Mouse (Mus musculus) gastrocnemius, postnatal 25 days (tissue): ENCODE measurements around the gene Ppip5k2. TPM values are rescaled to one million over a fixed set of nuclear protein-coding genes. Genes with fewer than 3 reads are reported as not detected.
A peak's percentile ranks its signal among the peaks of the same experiment; 100 is the strongest.
"Not testable (repeated sequence)": the region's sequence is repeated elsewhere in the genome, so short reads cannot be mapped to it uniquely, and the experiment has no call there.

Experiments
- DNase-seq: peaks from one replicate; pipeline ENCODE4 v3.0.0; 2022
- long read RNA-seq, 2 experiments: library from polyadenylated mRNA; stranded (forward); transcript quantifications; one replicate each; pipeline ENCODE4 v2.0.0; 2021
- total RNA-seq, 2 experiments: library from RNA; stranded (reverse); gene quantifications; 1 replicate in 1 of 2; 2 replicates in 1 of 2; pipeline ENCODE4 v1.2.3; 2021

Ppip5k2 gene
- 1 to 10 TPM; 1.8 to 2.6 TPM for total RNA-seq
- long read RNA-seq, experiment 1 = 0 reads
- long read RNA-seq, experiment 2, partial matches to known transcripts = 0 of 3 reads
- long read RNA-seq, experiment 2, other reads (novel, unspliced or antisense) = 3 of 3 reads

DNA sequence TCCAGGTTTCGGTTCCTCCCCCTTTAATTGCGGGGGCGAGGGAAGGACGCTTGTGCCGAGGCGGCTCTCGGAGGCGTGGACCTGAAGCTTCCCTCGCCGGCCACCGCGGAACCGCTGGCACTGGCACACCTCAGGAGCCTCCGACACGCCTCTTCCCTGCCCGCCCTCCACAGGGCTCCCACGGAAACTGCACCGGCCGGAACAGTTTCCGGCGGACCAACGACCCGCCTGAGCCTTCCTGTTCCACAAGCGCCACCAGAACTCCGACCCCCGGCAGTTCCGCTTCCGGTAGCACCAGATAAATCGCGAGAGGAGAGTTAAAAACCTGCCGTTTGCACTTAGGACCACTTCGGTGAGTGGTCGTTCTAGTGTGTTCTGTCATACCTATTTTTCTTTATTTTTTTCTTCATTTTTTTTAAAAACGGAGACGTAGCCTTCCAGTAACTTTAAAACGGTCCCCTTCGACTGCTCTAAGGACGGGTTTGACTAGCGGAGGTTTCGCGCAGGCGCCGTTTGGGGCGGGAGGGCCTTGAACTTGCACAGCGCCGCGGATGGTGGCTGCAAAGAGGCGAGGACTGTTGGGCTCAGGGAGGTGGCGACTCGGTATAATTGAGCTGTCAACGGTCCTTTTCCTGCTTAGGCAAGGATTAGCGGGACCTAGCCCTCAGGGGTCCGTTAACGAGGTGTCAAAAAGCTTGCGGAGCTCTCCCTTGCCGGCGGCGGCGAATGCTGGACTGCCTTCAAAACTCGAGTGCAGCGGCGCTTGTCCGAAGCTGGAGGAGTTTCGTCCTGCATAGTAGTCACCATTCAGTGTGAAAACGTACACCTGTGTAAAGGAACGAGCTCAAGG, at the start of gene Ppip5k2, which contains the start of gene Gin1:
Gene Ppip5k2 (minus strand): TSS at position 508 of the 850 bp plus-strand sequence.
Gene Gin1 (plus strand): TSS at position 269 of the 850 bp plus-strand sequence.
- peak; percentile 92 for DNase-seq

DNA sequence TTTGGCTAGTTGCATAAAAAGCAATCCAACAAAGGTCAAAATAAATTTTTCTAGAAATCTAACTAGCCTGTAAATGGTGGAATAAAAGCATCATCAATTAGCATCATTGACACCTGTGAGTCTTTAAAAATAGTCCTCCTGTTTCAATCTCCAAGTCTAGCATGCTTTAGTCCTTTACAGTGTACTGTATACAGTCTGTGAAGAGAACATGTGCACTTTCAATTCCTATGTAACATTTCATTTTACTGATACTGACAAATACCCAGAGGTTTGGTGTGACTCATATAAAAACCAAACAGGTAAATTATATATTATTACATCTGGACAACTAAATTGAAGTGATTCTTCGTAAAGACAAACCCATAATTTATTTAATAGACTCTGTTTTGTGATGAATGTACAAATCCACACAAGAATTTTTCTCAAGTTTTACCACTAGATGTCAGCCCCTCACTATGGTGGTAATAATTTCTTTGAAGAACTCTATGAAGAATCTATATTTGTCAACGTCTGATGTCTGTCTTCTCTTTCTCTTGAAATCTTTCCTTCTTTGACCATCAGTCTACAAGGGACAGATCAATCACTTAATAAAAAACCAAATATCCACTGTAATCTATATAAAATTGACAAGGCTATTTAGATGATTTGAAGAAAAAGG, 39.2 kb upstream of the Ppip5k2 start:
- DNase-seq = no peak

DNA sequence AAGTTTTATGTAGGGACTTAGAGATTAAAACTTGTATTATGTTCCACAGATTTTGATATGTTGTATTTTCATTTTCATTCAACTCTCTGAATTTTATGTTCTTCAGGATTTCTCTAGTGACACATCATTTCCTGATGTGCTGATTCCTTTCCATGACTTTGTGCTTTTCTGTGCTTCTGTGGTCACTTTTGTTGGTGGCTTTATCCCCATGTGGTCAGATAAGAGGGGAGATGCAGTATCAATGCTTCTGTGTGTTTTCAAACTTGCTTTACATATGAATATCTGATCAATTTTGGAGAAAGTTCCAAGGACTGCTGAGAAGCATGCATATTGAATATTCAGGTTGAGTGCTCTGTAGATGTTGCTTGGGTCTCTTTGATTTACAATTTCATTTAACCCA, 34.3 kb upstream of the Ppip5k2 start:
- DNase-seq = no peak

DNA sequence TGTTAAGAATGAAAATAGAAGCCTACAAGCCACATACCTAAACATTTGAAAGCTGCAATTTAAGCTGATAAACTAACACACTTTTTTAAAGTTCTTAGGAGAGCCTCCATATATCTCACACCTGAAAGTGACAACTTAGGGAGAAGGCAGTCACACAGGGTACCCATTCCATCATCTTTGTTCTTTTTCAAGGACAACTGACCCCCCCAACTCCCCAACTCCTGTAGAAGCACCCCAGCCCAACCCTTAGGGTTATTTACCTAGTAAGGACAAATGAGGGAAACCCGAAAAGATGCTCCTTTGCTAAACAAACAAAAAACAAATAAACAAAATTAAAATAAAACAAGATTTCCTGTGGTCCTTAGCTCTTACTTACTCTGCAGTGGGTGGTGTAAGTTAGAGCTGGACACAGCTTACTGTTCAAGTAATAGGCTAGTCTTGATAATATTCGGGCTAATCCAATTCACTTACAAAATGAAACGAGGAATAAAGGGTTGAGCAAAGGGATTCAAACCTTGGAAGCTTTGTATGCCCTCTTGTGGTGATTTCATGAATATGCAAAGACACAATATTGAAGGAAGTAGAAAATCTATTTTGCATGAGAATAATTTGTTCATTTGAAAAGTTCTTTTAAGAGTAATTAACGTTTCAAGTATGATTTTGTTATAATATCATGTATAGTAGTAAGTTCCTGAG, 32.1 kb upstream of the Ppip5k2 start:
- no peak for DNase-seq

DNA sequence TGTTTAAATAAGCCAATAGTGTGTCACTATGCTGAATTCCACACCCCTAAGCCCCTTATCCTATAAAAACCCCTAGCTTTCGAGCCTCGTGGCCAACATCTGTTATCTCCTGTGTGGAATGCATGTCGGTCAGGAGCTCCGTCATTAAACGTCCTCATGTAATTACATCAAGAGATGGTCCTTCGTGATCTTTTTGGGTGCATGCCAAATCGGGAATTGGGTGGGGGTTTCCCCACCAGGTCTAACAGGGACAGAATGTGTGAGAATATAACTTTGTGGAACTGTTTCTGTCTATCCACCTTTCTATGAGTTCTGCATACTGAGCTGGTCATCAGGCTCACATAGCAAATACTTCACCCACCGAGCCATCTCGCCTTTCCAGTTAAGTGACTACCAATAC, 25.7 kb upstream of the Ppip5k2 start:
- DNase-seq = no peak

DNA sequence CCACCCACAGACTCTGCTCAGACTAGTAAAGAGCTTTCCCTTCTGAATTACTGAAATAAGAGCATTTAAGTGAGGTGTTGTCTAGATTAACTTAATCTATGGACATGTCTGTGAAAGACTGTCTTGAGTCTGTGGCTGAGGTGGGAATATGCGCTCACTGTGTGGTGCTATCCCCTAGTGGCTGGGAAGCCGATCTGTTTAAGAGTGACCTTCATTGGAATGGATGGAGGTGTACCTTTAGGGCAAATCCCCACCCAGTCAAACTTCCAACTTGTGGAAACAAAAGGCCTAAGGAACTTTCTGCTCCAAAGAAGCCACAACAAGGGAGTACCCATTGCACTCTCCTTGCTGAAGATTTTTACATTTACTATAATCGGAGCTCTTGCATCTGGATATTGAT, 23.9 kb upstream of the Ppip5k2 start:
- no peak for DNase-seq

DNA sequence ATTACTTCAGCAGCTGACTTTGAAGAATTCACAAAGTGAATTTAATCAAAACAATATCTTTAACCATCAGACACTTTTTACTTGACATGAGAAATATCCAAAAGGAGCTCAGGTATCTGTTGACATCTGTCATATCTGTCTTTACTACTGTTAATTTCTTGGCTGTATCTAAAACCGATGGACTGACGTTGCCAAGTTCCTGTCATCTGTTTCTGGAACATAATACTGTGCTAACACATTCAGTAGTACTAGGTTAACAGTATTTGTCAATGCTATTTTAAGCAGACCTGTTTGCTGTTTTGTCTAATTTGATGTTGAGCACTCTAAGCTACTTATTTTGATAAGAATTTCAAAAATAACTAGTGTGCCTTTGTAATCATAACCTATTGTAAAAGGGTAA, 18.3 kb upstream of the Ppip5k2 start:
- no peak for DNase-seq

DNA sequence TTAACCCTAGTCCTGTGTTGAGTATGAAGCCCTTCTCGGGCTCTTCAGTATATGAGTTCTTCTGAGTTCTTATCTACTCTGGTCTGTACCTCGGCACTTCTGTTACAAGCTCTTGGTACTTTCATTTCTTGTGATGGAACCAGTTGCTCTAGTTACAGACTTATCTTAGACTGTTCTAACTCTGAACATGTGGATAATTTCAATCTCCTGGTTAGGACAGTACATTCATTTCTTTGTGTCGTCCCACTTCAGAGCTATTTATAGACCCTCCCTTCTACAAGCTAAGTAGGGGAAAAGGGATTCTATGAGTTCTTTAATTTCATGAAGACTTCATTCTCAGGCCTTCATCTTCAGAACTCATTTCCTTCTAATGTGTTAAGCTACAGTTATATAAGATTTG, 17.5 kb upstream of the Ppip5k2 start:
- no peak for DNase-seq

DNA sequence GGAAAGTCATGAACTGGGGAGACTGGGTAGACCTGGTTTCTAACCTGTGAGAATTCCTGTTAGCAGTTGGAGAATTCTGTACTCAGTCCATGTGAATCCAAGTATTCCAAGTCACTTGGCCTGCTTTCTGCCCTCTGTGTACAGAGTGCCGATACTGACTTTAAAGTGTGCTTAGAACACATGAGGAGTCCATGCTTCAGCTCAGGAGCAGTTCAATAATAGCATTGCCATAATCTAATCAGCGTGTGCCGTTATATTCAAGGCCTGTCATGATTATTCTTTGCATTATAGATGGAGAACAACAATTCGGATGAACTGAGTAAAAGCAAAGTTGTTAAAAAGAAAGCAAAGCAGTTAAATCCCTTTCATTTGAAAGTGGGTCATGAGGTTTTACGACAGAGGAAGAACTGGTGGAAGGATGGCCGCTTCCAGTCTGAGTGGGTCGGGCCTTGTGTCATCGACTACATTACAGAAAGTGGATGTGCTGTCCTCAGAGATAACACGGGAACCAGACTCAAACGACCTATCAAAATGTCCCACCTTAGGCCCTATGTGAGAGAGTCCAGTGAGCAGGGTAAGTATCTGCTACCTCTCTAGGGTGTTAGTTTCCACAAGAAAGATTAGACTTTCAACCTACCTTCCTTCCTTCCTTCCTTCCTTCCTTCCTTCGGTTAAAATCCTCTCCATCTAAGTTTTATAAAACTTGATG, 15.6 kb upstream of the Ppip5k2 start:
- DNase-seq = no peak

DNA sequence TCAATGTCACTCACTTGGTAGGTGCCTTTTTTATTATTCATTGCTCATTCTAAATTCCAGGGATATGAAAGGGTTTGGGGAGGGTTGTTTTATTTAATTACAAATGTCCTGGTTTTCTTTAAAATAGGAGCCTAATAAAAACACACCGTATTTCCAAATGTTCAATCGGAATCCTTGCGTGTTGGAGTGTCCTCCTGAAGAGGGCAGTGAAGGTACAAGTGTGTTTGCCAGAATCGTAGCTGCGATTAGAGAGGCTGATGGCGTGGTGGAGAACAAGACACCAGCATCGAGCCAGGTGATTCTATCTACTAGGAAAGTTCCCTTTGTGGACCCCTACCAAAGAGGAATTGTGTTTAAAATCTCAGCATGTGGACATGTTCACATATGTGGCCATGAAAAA, 14.7 kb upstream of the Ppip5k2 start:
- no peak for DNase-seq

DNA sequence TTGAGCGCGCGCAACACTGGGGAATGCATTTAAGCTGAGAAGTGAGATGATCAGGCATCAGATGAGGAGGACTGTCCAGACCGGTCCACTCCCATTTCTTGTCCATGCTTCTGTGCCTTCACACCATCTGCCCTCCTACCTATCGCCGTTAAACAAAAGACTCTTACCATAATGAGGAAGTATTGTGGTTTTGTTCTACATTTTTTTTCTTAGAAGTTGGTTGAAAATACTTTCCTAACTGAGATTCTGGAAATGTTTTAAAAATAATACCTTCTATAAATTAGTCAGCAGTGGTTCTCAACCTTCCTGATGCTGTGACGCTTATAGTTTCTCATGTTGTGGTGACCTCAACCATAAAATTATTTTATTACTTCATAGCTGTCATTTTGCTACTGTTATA, 11.5 kb upstream of the Ppip5k2 start:
- DNase-seq = no peak

DNA sequence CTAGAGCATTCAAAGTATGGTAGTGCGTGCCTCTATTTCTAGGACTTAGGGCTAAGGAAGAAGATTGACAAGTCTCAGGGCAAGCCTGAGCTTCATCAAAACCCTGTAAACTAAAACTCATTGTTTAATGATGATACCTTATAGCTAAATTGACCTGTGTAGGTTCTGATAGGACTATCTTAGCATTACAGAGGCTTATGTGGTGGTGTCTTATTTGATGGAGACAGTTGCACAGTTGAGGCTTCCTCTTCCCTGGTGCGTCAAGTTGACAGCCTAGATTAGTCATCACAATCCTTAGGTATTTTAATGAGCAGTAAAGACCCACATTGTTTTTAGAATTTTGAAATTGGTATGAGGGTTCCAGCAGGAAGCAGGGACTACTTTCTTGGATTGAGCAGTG, 3.8 kb upstream of the Ppip5k2 start:
- DNase-seq = no peak

DNA sequence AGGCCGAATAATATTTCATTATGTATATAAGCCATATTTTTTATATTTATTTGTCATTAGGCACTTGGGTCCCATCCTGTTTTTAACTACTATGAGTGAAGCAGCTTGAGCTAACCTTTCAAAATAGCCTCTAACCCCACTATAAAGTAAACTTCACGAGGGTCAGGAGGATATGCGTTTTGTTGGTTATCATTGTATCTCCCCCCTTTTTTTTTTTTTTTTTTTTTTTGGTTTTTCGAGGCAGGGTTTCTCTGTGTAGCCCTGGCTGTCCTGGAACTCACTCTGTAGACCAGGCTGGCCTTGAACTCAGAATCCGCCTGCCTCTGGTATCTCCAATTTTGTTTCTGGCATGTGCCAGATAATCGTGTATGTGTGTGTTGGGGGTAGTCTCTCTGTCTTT, 3.2 kb upstream of the Ppip5k2 start:
- no peak for DNase-seq

DNA sequence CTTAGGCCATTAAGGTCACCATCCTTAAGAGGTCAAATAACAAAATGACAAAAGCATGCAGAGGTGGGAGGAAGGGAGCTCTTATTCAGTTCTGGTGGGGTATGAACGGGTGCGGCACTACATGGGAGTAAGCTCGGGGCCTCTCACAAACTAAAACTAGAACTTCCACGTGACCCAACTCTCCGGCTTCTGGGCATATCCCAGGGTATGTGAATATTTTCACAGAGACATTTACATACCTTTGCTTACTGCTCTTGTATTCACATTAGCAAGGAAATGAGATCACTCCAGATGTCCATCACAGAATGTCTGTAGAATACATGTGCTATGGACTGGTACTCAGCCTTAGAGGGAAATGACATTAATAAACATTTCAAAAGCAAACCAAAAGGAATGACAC, 1.5 kb upstream of the Ppip5k2 start:
- DNase-seq = no peak

DNA sequence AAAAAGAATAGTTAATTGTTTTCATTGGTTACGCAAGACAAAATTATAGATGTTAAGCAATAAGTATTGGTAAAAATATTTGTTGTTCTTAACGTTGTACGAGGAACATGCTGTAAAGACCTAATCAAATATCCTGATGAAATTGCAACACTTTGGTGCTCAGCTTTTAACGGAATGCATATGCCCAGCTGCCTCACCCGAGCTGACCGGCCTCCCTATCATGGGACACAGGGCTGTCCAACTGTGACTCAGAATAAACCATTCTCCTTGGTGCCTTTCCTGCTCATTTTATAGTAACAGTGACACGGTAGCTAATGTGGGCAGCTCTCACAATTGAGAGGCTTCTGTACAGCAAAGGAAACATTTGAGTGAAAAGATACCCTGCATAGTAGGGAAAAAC, 907 bp upstream of the Ppip5k2 start:
- DNase-seq = no peak

DNA sequence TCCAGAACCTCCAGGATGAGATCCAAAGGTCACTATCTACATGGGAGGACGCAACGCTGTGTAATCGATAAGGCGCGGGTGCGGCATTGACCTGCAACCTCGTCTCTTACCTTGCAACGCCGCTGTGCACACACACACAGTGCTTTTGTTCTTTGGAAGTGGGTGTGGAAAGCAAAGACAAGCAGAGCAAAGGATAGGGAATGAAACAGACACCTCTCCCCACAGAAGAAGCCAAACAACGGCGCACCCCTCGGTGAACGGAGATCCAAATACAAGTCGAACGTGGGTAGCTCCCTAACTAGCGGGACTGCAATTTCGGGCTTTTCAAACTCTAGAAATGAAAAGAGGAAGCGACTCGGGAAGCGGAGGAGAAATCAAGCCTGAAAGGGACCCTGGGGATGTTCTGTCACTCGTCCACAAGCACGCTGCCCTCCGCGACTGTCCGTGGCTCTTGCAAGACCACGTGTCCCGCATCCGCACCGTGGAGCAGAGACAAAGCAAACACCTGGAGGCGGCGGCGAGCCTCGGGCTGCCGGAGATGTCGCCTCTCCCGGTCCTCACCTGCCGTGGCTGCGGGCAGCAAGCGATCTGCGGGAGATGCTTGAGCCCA, 812 bp downstream of the Ppip5k2 start:
- no peak for DNase-seq

DNA sequence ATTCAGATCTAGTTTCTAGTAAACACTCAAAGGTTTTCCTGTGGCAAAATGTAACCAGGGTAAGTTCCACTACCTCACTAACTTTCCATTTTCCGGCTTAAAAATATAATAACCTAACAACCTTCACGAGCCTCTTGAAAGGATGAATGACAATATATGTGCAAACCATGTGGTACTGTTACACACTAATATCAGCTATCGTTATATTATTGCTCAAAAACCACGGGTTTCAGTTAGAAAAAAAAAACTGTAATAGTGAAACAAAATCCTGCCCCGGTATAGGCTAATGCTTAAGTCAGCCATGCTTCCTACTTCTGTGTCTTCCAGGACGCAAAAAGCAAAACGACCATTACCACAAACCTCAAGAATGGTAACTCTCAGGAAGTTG, 1.3 kb downstream of the Ppip5k2 start:
- no peak for DNase-seq

DNA sequence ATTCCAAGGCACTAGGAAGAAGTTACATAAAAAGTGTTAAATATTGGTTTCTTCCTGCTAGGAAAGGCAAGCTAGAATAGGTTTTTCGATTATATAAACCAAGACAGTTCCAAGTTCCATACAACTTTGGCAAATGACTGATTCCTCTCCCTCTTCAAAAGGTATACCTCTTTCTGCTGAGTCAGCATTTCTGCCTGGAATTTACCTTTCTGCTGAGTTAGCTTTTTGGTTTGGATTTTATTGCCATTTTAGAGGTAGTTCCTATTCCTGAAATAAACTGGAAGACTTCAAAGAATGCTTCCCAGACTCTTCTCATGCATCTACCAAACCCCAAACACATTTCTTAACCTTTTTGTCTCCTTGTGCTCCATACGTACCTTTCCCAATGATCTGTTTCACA, 2.1 kb downstream of the Ppip5k2 start:
- no peak for DNase-seq

DNA sequence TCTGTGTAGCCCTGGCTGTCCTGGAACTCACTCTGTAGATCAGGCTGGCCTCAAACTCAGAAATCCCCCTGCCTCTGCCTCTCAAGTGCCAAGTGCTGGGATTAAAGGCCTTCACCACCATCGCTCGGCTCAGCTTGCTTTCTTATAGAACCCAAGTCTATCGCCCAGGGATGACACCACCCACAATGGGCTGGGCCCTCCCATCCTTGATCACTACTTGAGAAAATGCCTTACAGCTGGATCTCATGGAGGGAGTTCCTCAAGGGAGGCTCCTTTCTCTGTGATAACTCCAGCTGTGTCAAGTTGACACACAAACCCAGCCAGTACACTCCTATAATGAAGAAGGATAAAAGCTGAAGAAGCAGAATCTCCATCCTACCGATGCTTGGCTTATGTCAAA, 4.5 kb downstream of the Ppip5k2 start:
- DNase-seq = not testable (repeated sequence)

DNA sequence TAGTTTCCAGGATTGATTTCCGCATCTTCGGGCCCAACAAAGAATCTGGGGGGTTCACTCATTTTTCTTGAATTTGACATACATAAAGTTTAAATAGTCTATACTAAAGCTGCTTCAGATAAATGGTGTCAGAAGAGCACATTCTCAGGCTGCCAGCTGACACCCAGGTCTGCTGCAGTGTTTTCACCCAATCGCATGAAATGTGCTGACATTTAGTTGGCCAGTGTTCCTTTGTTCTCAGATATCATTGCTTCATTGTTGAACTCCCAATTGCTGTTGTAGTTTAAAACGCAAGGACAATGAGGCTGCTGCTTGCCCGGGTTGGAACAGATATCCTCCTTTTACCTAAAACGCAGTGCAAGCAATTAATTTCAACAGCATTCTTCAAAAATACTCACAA, 8.7 kb downstream of the Ppip5k2 start:
- DNase-seq = no peak

DNA sequence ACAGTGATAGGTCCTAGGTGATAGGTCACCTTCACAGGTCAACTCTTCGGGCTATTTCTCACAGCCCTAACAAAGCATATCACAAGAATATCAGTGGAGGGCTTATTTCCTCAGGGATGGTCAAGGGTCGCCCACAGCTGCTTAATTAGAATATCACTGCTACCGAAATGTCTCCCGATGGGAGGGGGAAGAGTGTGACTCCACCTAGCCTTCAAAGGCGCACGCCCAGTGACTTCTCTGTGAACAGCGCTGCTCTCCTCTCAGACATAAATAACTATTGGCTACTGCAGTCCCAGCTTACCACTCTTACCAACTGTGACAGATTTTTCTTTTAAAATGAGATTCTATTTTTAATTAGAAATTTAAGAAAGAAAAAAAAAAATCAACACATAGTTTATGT, 9.6 kb downstream of the Ppip5k2 start:
- no peak for DNase-seq

DNA sequence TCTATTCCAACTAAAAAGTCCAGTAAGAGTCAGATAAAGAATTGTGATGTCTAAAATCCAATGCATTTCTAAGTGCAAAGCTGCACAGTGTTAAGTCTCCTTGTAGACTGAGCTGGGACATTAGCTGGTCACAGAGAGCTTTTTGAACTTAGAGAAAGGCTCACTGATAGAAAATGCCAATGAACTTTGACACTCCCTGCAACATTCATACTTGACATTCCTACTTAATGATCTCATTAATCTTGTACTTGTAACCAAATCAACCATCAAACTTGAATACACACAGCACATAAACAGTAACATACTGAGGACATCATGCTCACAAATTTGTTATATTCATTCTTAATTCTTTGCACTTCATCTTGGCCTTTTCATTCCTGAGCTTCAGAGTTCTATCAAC, 10.4 kb downstream of the Ppip5k2 start:
- DNase-seq = no peak
